Mouse (Mus musculus): ENCODE measurements around the gene Sema6c.

The Sema6c gene

GRCm38 (mm10) chr3:95141952-95142616 is 18.2 kb upstream of the Sema6c start, which contains the start of gene Tnfaip8l2:
TSS of gene Tnfaip8l2 (minus strand) at chr3:95142360.
- DNase-seq (ENCODE audit: low spot score in 2 of 2): peak; percentile 53 to 54

DNA sequence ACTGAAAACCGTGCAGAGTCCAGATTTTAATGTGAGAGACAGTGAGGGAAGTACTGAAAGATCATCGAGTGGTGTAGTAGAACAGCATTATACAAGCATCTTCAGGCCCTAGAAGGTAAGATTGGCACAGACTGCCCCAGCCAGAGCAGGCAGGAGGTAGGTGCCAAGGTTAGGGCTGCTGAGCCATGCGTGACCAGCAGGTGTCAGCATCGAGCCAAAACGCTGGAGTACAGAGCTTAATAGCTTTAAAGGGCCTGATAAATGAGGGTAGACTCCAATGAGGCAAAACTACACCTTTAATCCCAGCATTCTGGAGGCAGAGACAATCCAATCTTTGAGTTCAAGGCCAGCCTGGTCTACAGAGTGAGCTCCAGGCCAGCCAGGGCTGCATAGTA is 17.6 kb upstream of the Sema6c start:
- DNase-seq (ENCODE audit: low spot score in 2 of 2): peak; percentile 81 to 92

GRCm38 (mm10) chr3:95147924-95148323 is 12.3 kb upstream of the Sema6c start:
- no peak for DNase-seq (ENCODE audit: low spot score in 2 of 2)

DNA sequence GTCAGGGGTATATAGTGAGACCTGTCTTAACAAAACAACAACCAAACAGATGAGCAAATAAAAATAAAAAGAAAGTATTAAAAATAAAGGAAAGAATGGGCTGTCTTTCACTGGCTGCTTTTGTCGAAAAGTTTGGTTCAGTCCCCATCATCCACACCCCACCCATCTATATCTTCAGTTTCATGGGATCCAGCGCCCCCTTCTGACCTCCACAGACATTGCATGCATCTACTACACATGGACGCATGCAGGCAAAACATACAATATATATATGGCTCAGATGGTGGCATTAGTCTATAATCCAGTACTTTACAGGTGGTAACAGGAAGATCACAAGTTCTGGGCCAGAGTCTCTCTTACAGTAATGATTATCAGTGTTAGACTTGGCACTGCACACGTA is 6.4 kb upstream of the Sema6c start:
- DNase-seq (ENCODE audit: low spot score in 2 of 2): peak in 1 of 2 experiments; percentile 69

DNA sequence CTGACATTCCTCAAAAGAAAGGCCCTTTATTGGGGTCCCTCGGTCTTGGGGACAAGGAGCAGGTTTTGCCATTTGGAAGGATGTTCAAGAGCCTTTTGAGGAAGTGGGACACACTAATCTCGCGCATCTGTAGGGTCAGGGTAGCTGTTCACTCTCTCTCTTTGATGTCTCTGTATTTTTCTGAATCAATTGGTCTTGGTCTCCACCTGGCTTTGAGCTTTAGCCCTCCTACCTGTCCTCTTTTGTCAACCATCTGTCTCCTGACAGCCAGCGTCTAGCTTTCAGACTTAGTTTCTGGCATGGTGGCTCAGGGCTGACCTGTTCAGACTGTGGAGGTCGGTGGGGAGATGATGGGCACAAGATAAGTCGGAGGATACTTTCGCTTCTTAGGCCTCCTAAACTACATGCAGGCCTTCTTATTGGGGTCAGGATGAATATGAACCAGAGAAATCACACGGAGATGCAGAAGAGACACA is 708 bp upstream of the Sema6c start:
- DNase-seq (ENCODE audit: low spot score in 2 of 2): no peak

- no peak for DNase-seq (ENCODE audit: low spot score in 2 of 2)
These were observed 839 bp downstream of the Sema6c start for GRCm38 (mm10) chr3:95161041-95161551.

GRCm38 (mm10) chr3:95161618-95162344 is 1.5 kb downstream of the Sema6c start:
- no peak for DNase-seq (ENCODE audit: low spot score in 2 of 2)

DNA sequence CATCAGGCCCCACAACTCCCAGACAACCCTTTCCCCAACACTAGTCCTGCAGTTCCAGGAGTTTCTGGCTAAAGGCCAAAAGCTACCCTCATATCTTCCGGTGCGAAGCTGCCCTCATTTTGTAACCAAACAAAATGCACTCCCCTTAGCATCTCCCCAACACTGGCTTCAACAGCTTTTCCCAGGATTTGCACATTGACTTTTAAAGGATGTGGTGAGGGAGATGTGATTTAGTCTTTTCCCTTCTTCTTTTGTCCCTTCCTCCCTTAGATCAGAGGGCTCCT is 2.0 kb downstream of the Sema6c start:
- DNase-seq (ENCODE audit: low spot score in 2 of 2): no peak

DNA sequence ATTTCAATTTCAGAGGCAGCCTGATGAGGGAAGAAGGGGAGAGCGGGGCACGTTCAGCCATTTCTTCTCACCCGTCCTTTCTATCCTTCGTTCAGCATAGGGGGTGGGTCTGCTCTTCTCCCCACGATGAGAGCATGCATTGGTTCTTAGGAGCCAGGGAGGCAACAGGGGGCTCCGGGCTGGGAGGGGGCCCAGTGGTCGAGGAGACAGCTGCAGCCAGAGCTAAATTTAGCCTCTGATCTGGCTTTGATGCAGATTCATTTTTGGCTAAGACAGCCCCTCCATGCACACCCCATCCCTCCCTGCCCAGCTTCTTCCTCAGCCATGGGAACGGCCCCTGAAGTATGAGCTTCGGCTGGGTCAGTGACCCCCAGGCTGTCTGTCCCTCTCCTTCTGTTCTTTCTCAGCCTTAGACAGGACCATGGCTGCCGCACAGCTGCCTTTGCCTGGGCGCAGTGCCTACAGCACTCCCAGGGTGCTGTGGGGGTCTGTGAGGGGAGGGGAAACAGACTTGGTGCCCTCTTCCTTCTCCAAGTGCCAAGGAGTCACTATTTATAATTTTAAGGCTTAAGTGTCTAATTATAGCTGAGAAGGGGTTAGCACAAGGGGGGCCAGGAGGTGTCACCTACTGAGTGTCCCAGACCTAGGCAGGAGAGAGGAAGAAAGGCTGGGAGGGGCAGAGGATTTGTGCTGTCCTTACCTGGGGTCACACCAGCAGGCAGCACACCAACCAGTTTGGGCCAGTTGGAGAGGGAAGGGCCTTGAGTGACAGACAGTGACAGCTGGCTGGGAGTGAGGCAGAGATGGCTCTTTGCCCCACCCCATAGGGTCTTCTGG is 3.4 kb downstream of the Sema6c start:
- no peak for DNase-seq (ENCODE audit: low spot score in 2 of 2)

GRCm38 (mm10) chr3:95164256-95164550 is 3.9 kb downstream of the Sema6c start:
- no peak for DNase-seq (ENCODE audit: low spot score in 2 of 2)

DNA sequence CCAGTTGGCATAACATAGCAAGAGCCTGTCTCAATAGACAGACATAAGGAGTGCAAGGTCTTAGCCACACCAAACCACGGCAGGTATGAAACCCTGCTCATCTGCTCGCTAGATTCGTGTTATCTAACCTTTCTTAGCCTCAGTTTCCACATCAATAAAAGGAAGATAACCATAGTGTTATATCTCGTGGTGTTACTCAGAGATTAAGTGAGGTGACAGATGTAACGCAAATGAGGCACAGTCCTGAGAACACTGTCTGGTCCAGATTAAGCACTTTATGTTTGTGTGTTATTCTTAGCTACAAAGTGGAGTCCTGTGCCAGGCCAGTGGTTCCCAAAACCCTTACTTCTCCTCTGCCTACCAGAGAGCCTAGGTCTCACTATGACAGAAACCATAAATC is 4.6 kb downstream of the Sema6c start:
- DNase-seq (ENCODE audit: low spot score in 2 of 2): no peak

- no peak for DNase-seq (ENCODE audit: low spot score in 2 of 2)
These were observed 9.7 kb downstream of the Sema6c start for GRCm38 (mm10) chr3:95169996-95170395.

- DNase-seq (ENCODE audit: low spot score in 2 of 2): no peak
These were observed 10.8 kb downstream of the Sema6c start for GRCm38 (mm10) chr3:95171105-95171504.

GRCm38 (mm10) chr3:95172526-95173255 is 12.4 kb downstream of the Sema6c start:
- no peak for DNase-seq (ENCODE audit: low spot score in 2 of 2)

DNA sequence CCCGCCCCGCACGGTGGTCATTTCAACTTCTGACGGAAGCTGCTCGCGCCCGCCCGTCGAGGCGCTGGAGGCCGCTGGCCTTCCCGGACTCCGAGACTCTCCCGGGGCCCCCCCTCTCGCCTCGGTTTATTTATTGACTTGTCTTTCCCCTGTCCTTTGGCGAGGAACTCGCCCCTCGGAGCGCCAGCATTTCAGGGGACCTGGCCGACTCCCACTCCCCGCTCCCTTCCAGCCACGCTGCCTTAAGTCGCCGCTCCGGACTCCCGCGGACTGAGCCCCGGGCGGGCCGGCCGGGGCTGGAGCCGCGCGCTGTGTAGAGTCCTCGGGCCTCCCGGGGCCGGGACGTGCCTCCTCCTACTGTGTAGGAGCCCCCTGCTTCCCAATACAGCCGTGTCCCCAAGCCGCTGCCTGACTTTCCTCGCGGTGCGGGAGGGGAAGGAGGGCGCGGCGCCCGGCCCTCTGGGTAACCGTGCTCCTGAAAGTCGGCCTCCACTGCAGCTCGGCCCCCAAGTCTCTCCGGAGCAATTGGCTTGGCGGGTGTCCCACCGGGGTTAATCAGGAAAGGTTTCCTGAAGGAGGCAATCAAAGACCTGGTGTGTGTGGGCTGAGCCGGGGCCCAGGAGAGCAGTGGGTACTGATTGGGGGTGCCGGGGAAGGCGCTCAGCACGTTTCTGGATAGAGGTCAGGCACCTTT is 13.1 kb downstream of the Sema6c start:
- no peak for DNase-seq (ENCODE audit: low spot score in 2 of 2)

GRCm38 (mm10) chr3:95174011-95174592 is 13.8 kb downstream of the Sema6c start:
- peak; percentile 75 to 90 for DNase-seq (ENCODE audit: low spot score in 2 of 2)

DNA sequence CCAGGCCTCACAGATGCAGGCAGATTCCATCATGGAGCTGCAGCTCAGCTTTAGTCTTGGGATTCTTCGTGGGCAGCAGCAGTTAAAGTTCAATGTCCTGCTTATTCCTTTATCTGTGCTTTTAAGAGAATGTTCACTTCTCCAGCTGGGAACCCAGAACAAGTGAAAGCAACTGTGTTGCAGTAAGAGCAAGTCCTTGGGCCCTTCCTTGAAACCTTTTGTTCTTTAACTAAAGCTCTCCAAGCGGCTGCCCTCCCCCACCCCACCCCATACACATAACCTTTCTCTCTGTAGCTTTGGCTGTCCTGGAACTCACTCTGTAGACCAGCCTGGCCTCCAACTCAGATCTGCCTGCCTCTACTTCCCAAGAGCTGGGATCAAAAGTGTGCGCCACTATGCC is 16.2 kb downstream of the Sema6c start:
- DNase-seq (ENCODE audit: low spot score in 2 of 2): no peak

GRCm38 (mm10) chr3:95177583-95177982 is 17.3 kb downstream of the Sema6c start:
- DNase-seq (ENCODE audit: low spot score in 2 of 2): no peak

- no peak for DNase-seq (ENCODE audit: low spot score in 2 of 2)
These were observed 18.7 kb downstream of the Sema6c start for GRCm38 (mm10) chr3:95178948-95179347.

DNA sequence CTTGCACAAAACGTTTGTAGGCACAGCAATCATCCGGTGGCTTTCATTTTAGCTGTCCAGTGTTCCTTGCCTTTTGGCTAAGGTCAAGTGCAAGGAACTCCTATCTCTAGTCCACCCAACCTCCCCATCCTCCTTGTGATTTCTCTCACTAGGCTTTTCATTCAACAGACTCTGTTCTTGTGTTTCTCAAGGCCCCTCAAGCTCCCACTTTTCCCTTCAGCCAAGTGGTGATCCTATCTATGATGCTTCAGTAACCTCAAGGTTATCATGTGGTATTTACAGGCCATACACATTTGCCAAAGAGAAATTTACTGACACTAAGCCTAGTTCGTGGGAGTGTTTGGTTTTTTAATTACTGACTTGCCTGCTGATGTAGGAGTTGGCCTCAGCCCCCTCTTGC is 19.6 kb downstream of the Sema6c start:
- no peak for DNase-seq (ENCODE audit: low spot score in 2 of 2)

- DNase-seq (ENCODE audit: low spot score in 2 of 2): no peak
These were observed 21.6 kb downstream of the Sema6c start for GRCm38 (mm10) chr3:95181841-95182240.
